Mouse (Mus musculus) spleen, embryonic (tissue): ENCODE data around the gene Gm17581.
"Not testable (repeated sequence)": the region's sequence is repeated elsewhere in the genome, so short reads cannot be mapped to it uniquely, and the experiment has no call there.

Experiments used
- CTCF ChIA-PET: fragments of 350-600 bp; sonication (Branson Sonifier 250); formaldehyde crosslinking; loops from one replicate; lab custom pipeline; 2022; lab: Charles Lee

Gene Gm17581

GRCm38 (mm10) chr2:155735766-155736165 lies at the start of gene Gm17581:
Gm17581 (minus strand) TSS chr2:155735866.
- CTCF ChIA-PET: not testable (repeated sequence)

- CTCF ChIA-PET: no interaction called here
These were observed 48.9 kb upstream of the Gm17581 start for GRCm38 (mm10) chr2:155784534-155784933.

- CTCF ChIA-PET: no interaction called here
These were observed 43.8 kb upstream of the Gm17581 start for GRCm38 (mm10) chr2:155779506-155779905.

- CTCF ChIA-PET: no interaction called here
These were observed 43.4 kb upstream of the Gm17581 start for GRCm38 (mm10) chr2:155779066-155779465.

GRCm38 (mm10) chr2:155778004-155778403 lies 42.3 kb upstream of the Gm17581 start:
- CTCF ChIA-PET: no interaction called here

- CTCF ChIA-PET: no interaction called here
These were observed 42.0 kb upstream of the Gm17581 start for GRCm38 (mm10) chr2:155777688-155777985.

GRCm38 (mm10) chr2:155776824-155777687 lies 41.4 kb upstream of the Gm17581 start:
- CTCF ChIA-PET: no interaction called here

- CTCF ChIA-PET: no interaction called here
These were observed 40.1 kb upstream of the Gm17581 start for GRCm38 (mm10) chr2:155775685-155776263.

GRCm38 (mm10) chr2:155774927-155775684 lies 39.4 kb upstream of the Gm17581 start, which contains the start of gene Mmp24:
Mmp24 (plus strand) TSS chr2:155775342.
- CTCF ChIA-PET: no interaction called here

GRCm38 (mm10) chr2:155774261-155774926 lies 38.7 kb upstream of the Gm17581 start:
- CTCF ChIA-PET: no interaction called here

GRCm38 (mm10) chr2:155773664-155774063 lies 38.0 kb upstream of the Gm17581 start:
- CTCF ChIA-PET: interaction anchor here (0.5 kb wide), 1 partner anchor 1364 kb away, joined by 4 read pairs; no protein-coding TSS in a partner anchor

GRCm38 (mm10) chr2:155764679-155765418 lies 29.2 kb upstream of the Gm17581 start:
- CTCF ChIA-PET: interaction anchor here (0.6 to 1.0 kb wide), 7 partner anchors 19 to 854 kb away, joined by 3 to 14 read pairs (median 3); no protein-coding TSS in a partner anchor

- CTCF ChIA-PET: no interaction called here
These were observed 21.3 kb upstream of the Gm17581 start for GRCm38 (mm10) chr2:155756855-155757566.

- CTCF ChIA-PET: no interaction called here
These were observed 20.1 kb upstream of the Gm17581 start for GRCm38 (mm10) chr2:155755746-155756145.

- CTCF ChIA-PET: no interaction called here
These were observed 15.5 kb upstream of the Gm17581 start, which contains the start of gene Procr for GRCm38 (mm10) chr2:155751014-155751786. Procr (plus strand) TSS chr2:155751117.

GRCm38 (mm10) chr2:155749394-155749793 lies 13.7 kb upstream of the Gm17581 start:
- CTCF ChIA-PET: interaction anchor here (0.7 kb wide), 1 partner anchor 224 kb away, joined by 11 read pairs; no protein-coding TSS in a partner anchor

GRCm38 (mm10) chr2:155745487-155745886 lies 9.8 kb upstream of the Gm17581 start:
- CTCF ChIA-PET: interaction anchor here (0.5 kb wide), 1 partner anchor 19 kb away, joined by 3 read pairs; no protein-coding TSS in a partner anchor

- CTCF ChIA-PET: no interaction called here
These were observed 7.7 kb upstream of the Gm17581 start for GRCm38 (mm10) chr2:155743351-155743750.

GRCm38 (mm10) chr2:155742931-155743337 lies 7.3 kb upstream of the Gm17581 start:
- CTCF ChIA-PET: interaction anchor here (0.6 kb wide), 1 partner anchor 60 kb away, joined by 3 read pairs; no protein-coding TSS in a partner anchor
